Mouse (Mus musculus): ENCODE measurements around the gene Grid2.

Gene Grid2

GRCm38 (mm10) chr6:63659423-63659822 lies 403.7 kb downstream of the Grid2 start:
- DNase-seq, result no peak

GRCm38 (mm10) chr6:63685689-63686088 lies 430.0 kb downstream of the Grid2 start:
- DNase-seq, result no peak

- no peak for DNase-seq
Measured at GRCm38 (mm10) chr6:63701684-63702083, 446.0 kb downstream of the Grid2 start.

DNA sequence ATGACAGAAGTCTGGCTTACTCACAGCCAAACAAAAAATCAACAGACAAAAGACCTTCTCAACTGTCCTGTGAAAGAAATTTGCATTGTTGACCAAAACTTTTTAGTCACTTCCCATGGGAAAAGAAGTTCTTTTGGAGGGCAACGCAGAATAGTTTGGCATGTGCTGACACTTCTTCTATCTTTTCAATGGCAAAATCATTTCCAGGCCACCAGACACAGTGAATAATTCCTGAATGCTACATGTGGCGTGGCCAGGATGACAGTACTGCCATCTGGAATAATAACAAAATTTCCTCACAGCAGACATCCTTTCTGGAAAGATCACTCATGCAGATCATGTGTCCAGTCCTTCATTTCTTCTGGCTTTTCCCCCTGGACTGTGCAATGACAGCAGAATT lies 478.1 kb downstream of the Grid2 start:
- DNase-seq, result no peak

- DNase-seq, result no peak
Measured at GRCm38 (mm10) chr6:63762535-63762934, 506.9 kb downstream of the Grid2 start.

- DNase-seq, result no peak
Measured at GRCm38 (mm10) chr6:63794679-63795078, 539.0 kb downstream of the Grid2 start.

GRCm38 (mm10) chr6:63820236-63820635 lies 564.6 kb downstream of the Grid2 start:
- no peak for DNase-seq

DNA sequence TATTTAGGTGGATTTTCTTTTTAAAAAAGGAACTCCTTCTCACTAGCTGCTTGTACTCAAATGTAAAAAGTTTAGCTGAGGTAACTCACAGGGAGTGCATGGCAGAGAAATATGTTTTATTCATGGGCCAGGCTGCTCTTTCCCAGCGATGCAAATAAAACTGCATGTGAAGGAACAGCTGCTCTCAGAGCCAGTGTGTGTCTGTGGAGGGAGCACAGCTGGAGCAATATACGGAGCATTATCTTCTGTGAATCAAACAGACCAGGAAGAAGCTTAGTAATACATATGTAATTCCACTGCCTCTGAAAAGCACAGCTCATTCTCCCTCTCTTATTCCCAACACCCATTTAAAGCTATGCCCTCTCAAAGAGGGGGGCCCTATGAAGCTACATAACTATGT lies 607.0 kb downstream of the Grid2 start:
- no peak for DNase-seq

- no peak for DNase-seq
Measured at GRCm38 (mm10) chr6:63877088-63877764, 621.5 kb downstream of the Grid2 start.

- DNase-seq, result no peak
Measured at GRCm38 (mm10) chr6:63877765-63878345, 622.2 kb downstream of the Grid2 start.

- DNase-seq, result no peak
Measured at GRCm38 (mm10) chr6:63894714-63895113, 639.0 kb downstream of the Grid2 start.

- no peak for DNase-seq
Measured at GRCm38 (mm10) chr6:63898171-63898570, 642.5 kb downstream of the Grid2 start.

- DNase-seq, result no peak
Measured at GRCm38 (mm10) chr6:63917035-63917570, 661.4 kb downstream of the Grid2 start.

DNA sequence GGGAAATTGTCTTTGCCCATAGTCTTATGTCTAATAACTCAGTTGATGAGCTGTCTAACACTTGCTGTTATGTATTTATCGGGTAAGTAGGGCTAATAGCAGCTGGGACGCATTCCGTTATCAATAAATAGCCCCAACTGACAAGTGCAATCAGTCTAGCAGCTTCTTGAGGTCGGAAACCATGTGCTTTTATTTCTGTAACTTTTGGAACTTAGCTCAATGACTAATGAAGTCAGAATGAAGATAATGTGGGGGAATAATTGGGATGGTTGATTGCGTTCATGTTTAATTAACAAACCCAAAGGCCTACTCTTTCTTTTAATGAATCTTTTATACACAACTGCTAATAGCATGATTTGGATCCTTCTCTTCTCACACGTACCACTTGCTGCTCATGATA lies 666.3 kb downstream of the Grid2 start:
- no peak for DNase-seq

- DNase-seq, result no peak
Measured at GRCm38 (mm10) chr6:63931201-63931600, 675.5 kb downstream of the Grid2 start.

DNA sequence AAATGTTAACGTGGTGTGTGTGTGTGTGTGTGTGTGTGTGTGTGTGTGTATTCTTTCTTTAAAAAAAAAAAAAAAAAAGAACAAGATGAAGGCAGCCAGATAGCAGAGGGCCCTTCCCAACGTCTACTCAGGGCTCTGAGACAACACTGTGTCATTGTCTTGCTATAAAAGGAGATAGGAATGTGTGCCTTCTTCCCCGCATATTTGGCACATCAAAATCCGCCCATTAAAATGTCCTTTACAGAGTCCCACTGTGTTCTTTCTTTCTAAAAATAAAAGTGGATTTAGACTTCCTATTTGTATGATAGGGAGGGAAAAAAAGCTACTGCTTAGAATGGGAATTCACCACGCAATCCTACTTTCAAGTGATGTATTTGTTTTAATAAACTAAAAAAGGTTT lies 691.0 kb downstream of the Grid2 start:
- DNase-seq, result no peak

GRCm38 (mm10) chr6:63963789-63964188 lies 708.1 kb downstream of the Grid2 start:
- DNase-seq, result no peak

DNA sequence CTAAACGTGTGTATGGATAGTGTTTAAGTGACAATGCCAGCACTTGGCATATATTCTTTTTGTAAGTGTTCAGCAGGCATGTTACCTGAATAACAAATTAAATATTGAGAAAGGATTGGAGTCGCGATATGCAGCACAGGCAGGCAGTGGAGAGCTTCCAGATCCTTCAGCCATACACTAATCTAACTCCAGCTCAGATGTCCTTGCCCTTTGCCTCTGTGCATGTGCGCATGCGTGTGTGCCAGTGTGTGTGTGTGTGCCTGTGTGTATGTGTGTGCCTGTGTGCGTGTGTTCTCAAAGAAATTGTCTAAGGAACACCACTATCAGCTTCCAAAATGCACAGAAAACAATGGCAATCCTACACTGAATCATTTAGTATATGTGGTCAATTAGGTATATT lies 708.6 kb downstream of the Grid2 start:
- DNase-seq, result no peak

DNA sequence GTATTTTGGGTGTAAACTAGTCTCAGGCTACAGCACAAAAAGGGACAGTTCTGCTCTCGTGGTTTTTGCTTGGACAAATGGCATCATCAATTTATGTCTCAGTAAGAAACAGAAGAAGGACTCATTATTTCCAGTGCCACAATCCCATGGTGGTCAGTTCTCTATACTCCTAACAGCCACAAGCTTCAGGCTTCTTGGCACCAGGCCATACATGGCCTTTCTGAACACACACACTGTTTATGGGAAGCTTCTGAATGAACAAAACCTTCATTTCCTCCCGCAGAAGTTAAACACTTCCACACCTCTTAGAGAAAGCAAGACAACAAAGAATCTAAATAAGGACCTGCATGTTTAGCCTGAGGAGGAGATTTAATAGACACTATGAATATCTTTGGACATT lies 709.1 kb downstream of the Grid2 start:
- DNase-seq, result no peak

- DNase-seq, result no peak
Measured at GRCm38 (mm10) chr6:64046084-64046483, 790.4 kb downstream of the Grid2 start.

- DNase-seq, result no peak
Measured at GRCm38 (mm10) chr6:64046732-64047131, 791.1 kb downstream of the Grid2 start.

GRCm38 (mm10) chr6:64047950-64048349 lies 792.3 kb downstream of the Grid2 start:
- DNase-seq, result no peak

- DNase-seq, result no peak
Measured at GRCm38 (mm10) chr6:64063858-64064257, 808.2 kb downstream of the Grid2 start.

DNA sequence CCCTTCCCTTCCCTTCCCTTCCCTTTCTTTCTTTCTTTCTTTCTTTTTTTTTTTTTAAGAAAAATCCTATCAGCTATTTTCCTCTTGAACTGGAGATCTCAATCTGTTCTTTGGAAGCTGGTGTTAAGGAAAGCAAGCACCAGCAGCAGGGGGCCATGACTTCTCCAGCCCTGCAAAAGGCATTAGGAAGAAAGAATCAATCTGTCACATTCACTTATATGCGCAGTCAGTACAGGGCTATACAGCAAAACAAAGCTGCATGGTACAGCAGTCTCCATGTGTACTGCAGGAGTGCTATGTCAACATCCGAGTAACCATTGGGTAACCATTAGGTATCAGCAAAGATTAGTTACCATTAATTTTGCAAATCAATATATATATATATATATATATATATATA lies 809.0 kb downstream of the Grid2 start:
- DNase-seq, result no peak

DNA sequence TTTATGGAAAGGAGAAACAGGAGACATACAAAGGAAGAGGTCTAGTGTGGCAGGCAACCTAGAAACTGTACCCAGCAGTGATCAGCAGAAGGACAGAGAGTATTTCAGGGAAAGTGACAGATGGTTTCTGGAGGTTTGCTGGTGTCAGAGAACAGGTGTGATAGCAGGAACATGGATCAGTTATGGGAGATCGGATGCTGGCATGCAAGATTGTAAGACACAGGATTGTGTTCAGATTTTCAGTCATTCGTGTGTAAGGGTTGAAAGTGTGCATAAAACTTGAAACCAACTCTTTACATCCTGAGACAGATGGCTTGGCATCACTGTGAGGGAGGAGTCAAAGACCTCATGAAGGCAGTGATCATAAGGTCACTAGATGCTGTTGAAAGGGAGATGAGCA lies 817.7 kb downstream of the Grid2 start:
- DNase-seq, result no peak
